Mouse (Mus musculus): ENCODE measurements at regions not wholly inside any gene's neighbourhood (a gene's known extent, or its start where the extent isn't known, plus 50 kb on each side); places are given as distances from the start of the nearest gene placed in this dataset.
A peak's percentile ranks its signal among the peaks of the same experiment; 100 is the strongest.

- H3K4me1 ChIP-seq (ENCODE audit: control insufficient read depth, insufficient read depth, low read length): no peaks in the 10 kb centered on the region
- no peak overlapping the region for H3K27ac ChIP-seq (replicated peaks; ENCODE audit: low read depth, low read length)
- ATAC-seq (replicated peaks; ENCODE audit: insufficient number of reproducible peaks, low FRiP score, low TSS enrichment, low read depth) (no peak), DNase-seq (ENCODE audit: low spot score) (no peak)
- no peak overlapping the region for H3K4me2 ChIP-seq (ENCODE audit: low read depth, low read length)
- no peak overlapping the region for H3K9ac ChIP-seq (replicated peaks; ENCODE audit: low read length)
- H3K27me3 ChIP-seq (ENCODE audit: control insufficient read depth, insufficient read depth, low read length): no peaks in the 10 kb centered on the region
- WGBS: 48% methylated on average over 3 of the region's 3 CpGs
- no peaks in the 10 kb centered on the region for H3K9me3 ChIP-seq (replicated peaks; ENCODE audit: control insufficient read depth, low read length)
- H3K4me3 ChIP-seq (ENCODE audit: low read depth, low read length): no peak overlapping the region
- H3K36me3 ChIP-seq (replicated peaks; ENCODE audit: control insufficient read depth, insufficient read depth, low read depth, low read length): no peaks in the 10 kb centered on the region
These were observed 204.0 kb downstream of the Dyrk2 start for GRCm38 (mm10) chr10:118666009-118666408.

- Histone ChIP-seq H3K4me1 (ENCODE audit: control insufficient read depth, insufficient read depth, low read length) (no peaks in the 10 kb centered on the region), H3K27me3 (ENCODE audit: control insufficient read depth, insufficient read depth, low read length) (no peaks in the 10 kb centered on the region), H3K27ac (replicated peaks; ENCODE audit: low read depth, low read length) (no peak overlapping the region), H3K36me3 (replicated peaks; ENCODE audit: control insufficient read depth, insufficient read depth, low read depth, low read length) (no peaks in the 10 kb centered on the region), H3K4me3 (ENCODE audit: low read depth, low read length) (no peak overlapping the region), H3K9ac (replicated peaks; ENCODE audit: low read length) (no peak overlapping the region), H3K4me2 (ENCODE audit: low read depth, low read length) (no peak overlapping the region), H3K9me3 (replicated peaks; ENCODE audit: control insufficient read depth, low read length) (no peaks in the 10 kb centered on the region)
- ATAC-seq (replicated peaks; ENCODE audit: insufficient number of reproducible peaks, low FRiP score, low TSS enrichment, low read depth): no peak; the same call in 1 of the 2 replicates
- DNase-seq (ENCODE audit: low spot score): peak; percentile 7
- WGBS: 61% methylated on average over 18 of the region's 18 CpGs
These were observed 194.1 kb downstream of the Dyrk2 start for GRCm38 (mm10) chr10:118675816-118676465.

- DNase-seq (ENCODE audit: low spot score) (no peak), ATAC-seq (replicated peaks; ENCODE audit: insufficient number of reproducible peaks, low FRiP score, low TSS enrichment, low read depth) (no peak)
- Histone ChIP-seq H3K9ac (replicated peaks; ENCODE audit: low read length) (no peak overlapping the region), H3K4me3 (ENCODE audit: low read depth, low read length) (no peak overlapping the region), H3K4me1 (ENCODE audit: control insufficient read depth, insufficient read depth, low read length) (no peaks in the 10 kb centered on the region), H3K36me3 (replicated peaks; ENCODE audit: control insufficient read depth, insufficient read depth, low read depth, low read length) (no peaks in the 10 kb centered on the region), H3K27ac (replicated peaks; ENCODE audit: low read depth, low read length) (no peak overlapping the region), H3K9me3 (replicated peaks; ENCODE audit: control insufficient read depth, low read length) (no peaks in the 10 kb centered on the region), H3K4me2 (ENCODE audit: low read depth, low read length) (no peak overlapping the region), H3K27me3 (ENCODE audit: control insufficient read depth, insufficient read depth, low read length) (no peaks in the 10 kb centered on the region)
- 73% methylated on average over 12 of the region's 12 CpGs for WGBS
These were observed 191.1 kb downstream of the Dyrk2 start for GRCm38 (mm10) chr10:118678750-118679418.

GRCm38 (mm10) chr10:118679507-118679906 lies 190.5 kb downstream of the Dyrk2 start:
- no peaks in the 10 kb centered on the region for H3K27me3 ChIP-seq (ENCODE audit: control insufficient read depth, insufficient read depth, low read length)
- no peak for DNase-seq (ENCODE audit: low spot score)
- no peaks in the 10 kb centered on the region for H3K9me3 ChIP-seq (replicated peaks; ENCODE audit: control insufficient read depth, low read length)
- no peak overlapping the region for H3K9ac ChIP-seq (replicated peaks; ENCODE audit: low read length)
- no peaks in the 10 kb centered on the region for H3K36me3 ChIP-seq (replicated peaks; ENCODE audit: control insufficient read depth, insufficient read depth, low read depth, low read length)
- H3K4me3 ChIP-seq (ENCODE audit: low read depth, low read length): no peak overlapping the region
- no peaks in the 10 kb centered on the region for H3K4me1 ChIP-seq (ENCODE audit: control insufficient read depth, insufficient read depth, low read length)
- WGBS: 90% methylated on average over 5 of the region's 5 CpGs
- no peak overlapping the region for H3K4me2 ChIP-seq (ENCODE audit: low read depth, low read length)
- H3K27ac ChIP-seq (replicated peaks; ENCODE audit: low read depth, low read length): no peak overlapping the region
- ATAC-seq (replicated peaks; ENCODE audit: insufficient number of reproducible peaks, low FRiP score, low TSS enrichment, low read depth): no peak

- no peak overlapping the region for H3K4me2 ChIP-seq (ENCODE audit: low read depth, low read length)
- ATAC-seq (replicated peaks; ENCODE audit: insufficient number of reproducible peaks, low FRiP score, low TSS enrichment, low read depth): no peak
- no peaks in the 10 kb centered on the region for H3K4me1 ChIP-seq (ENCODE audit: control insufficient read depth, insufficient read depth, low read length)
- no peaks in the 10 kb centered on the region for H3K9me3 ChIP-seq (replicated peaks; ENCODE audit: control insufficient read depth, low read length)
- no peaks in the 10 kb centered on the region for H3K36me3 ChIP-seq (replicated peaks; ENCODE audit: control insufficient read depth, insufficient read depth, low read depth, low read length)
- H3K27ac ChIP-seq (replicated peaks; ENCODE audit: low read depth, low read length): no peak overlapping the region
- no peaks in the 10 kb centered on the region for H3K27me3 ChIP-seq (ENCODE audit: control insufficient read depth, insufficient read depth, low read length)
- WGBS: 84% methylated on average over 6 of the region's 6 CpGs
- DNase-seq (ENCODE audit: low spot score): no peak
- H3K4me3 ChIP-seq (ENCODE audit: low read depth, low read length): no peak overlapping the region
- no peak overlapping the region for H3K9ac ChIP-seq (replicated peaks; ENCODE audit: low read length)
These were observed 189.1 kb downstream of the Dyrk2 start for GRCm38 (mm10) chr10:118680896-118681295.

- H3K4me2 ChIP-seq (ENCODE audit: low read depth, low read length): no peak overlapping the region
- DNase-seq (ENCODE audit: low spot score) (no peak), ATAC-seq (replicated peaks; ENCODE audit: insufficient number of reproducible peaks, low FRiP score, low TSS enrichment, low read depth) (no peak)
- no peaks in the 10 kb centered on the region for H3K9me3 ChIP-seq (replicated peaks; ENCODE audit: control insufficient read depth, low read length)
- WGBS: 74% methylated on average over 9 of the region's 9 CpGs
- no peaks in the 10 kb centered on the region for H3K36me3 ChIP-seq (replicated peaks; ENCODE audit: control insufficient read depth, insufficient read depth, low read depth, low read length)
- H3K9ac ChIP-seq (replicated peaks; ENCODE audit: low read length): no peak overlapping the region
- H3K4me3 ChIP-seq (ENCODE audit: low read depth, low read length): no peak overlapping the region
- no peaks in the 10 kb centered on the region for H3K27me3 ChIP-seq (ENCODE audit: control insufficient read depth, insufficient read depth, low read length)
- H3K4me1 ChIP-seq (ENCODE audit: control insufficient read depth, insufficient read depth, low read length): no peaks in the 10 kb centered on the region
- no peak overlapping the region for H3K27ac ChIP-seq (replicated peaks; ENCODE audit: low read depth, low read length)
These were observed 186.7 kb downstream of the Dyrk2 start for GRCm38 (mm10) chr10:118683356-118683755.

- 84% methylated on average over 3 of the region's 3 CpGs for WGBS
- H3K4me2 ChIP-seq (ENCODE audit: low read depth, low read length): no peak overlapping the region
- DNase-seq (ENCODE audit: low spot score) (no peak), ATAC-seq (replicated peaks; ENCODE audit: insufficient number of reproducible peaks, low FRiP score, low TSS enrichment, low read depth) (no peak)
- H3K4me1 ChIP-seq (ENCODE audit: control insufficient read depth, insufficient read depth, low read length): no peaks in the 10 kb centered on the region
- H3K27me3 ChIP-seq (ENCODE audit: control insufficient read depth, insufficient read depth, low read length): no peaks in the 10 kb centered on the region
- no peaks in the 10 kb centered on the region for H3K36me3 ChIP-seq (replicated peaks; ENCODE audit: control insufficient read depth, insufficient read depth, low read depth, low read length)
- H3K9ac ChIP-seq (replicated peaks; ENCODE audit: low read length): no peak overlapping the region
- no peak overlapping the region for H3K27ac ChIP-seq (replicated peaks; ENCODE audit: low read depth, low read length)
- H3K4me3 ChIP-seq (ENCODE audit: low read depth, low read length): no peak overlapping the region
- H3K9me3 ChIP-seq (replicated peaks; ENCODE audit: control insufficient read depth, low read length): no peaks in the 10 kb centered on the region
These were observed 170.7 kb downstream of the Dyrk2 start for GRCm38 (mm10) chr10:118699292-118699691.

GRCm38 (mm10) chr10:118700115-118700514 lies 169.9 kb downstream of the Dyrk2 start:
- Histone ChIP-seq H3K4me1 (ENCODE audit: control insufficient read depth, insufficient read depth, low read length) (no peaks in the 10 kb centered on the region), H3K9ac (replicated peaks; ENCODE audit: low read length) (no peak overlapping the region), H3K27ac (replicated peaks; ENCODE audit: low read depth, low read length) (no peak overlapping the region), H3K9me3 (replicated peaks; ENCODE audit: control insufficient read depth, low read length) (no peaks in the 10 kb centered on the region), H3K27me3 (ENCODE audit: control insufficient read depth, insufficient read depth, low read length) (no peaks in the 10 kb centered on the region), H3K4me3 (ENCODE audit: low read depth, low read length) (no peak overlapping the region), H3K4me2 (ENCODE audit: low read depth, low read length) (no peak overlapping the region), H3K36me3 (replicated peaks; ENCODE audit: control insufficient read depth, insufficient read depth, low read depth, low read length) (no peaks in the 10 kb centered on the region)
- DNase-seq (ENCODE audit: low spot score) (no peak), ATAC-seq (replicated peaks; ENCODE audit: insufficient number of reproducible peaks, low FRiP score, low TSS enrichment, low read depth) (no peak)
- 92% methylated on average over 4 of the region's 4 CpGs for WGBS

Measured in embryonic facial prominence, embryonic 11.5 days (tissue).